Mouse (Mus musculus) kidney, adult 2 months (tissue): ENCODE results near the gene Tsen2. TPM values are rescaled to one million over a fixed set of nuclear protein-coding genes. Genes with fewer than 3 reads are reported as not detected.

Source experiments
- DNase-seq: peaks from one replicate; pipeline ENCODE4 v3.0.0; 2021
- H3K27ac ChIP-seq: fragments of 200-500 bp; 2 replicates; pipeline ENCODE4 v1.5.1; 2012; ENCODE audit warnings: low read depth, low read length, control low read depth, inconsistent platforms; ENCODE audit not compliant: insufficient read depth
- H3K27me3 ChIP-seq: fragments of 200-500 bp; replicated peaks from 2 replicates; pipeline ENCODE4 v1.6.1; 2012; ENCODE audit warnings: mild to moderate bottlenecking, moderate library complexity, low read length, inconsistent platforms; ENCODE audit not compliant: control insufficient read depth, insufficient read depth
- H3K36me3 ChIP-seq: fragments of 200-500 bp; 2 replicates; pipeline ENCODE4 v1.6.1; 2012; ENCODE audit warnings: mild to moderate bottlenecking, moderate library complexity, low read length, inconsistent platforms; ENCODE audit not compliant: control insufficient read depth, insufficient read depth
- H3K4me1 ChIP-seq: fragments of 200-500 bp; 2 replicates; pipeline ENCODE4 v1.6.1; 2011; ENCODE audit warnings: low read length; ENCODE audit not compliant: control insufficient read depth, insufficient read depth
- H3K4me3 ChIP-seq: fragments of 200-500 bp; 2 replicates; pipeline ENCODE4 v1.5.1; 2011; ENCODE audit warnings: mild to moderate bottlenecking, low read depth, low read length, control low read depth; ENCODE audit not compliant: insufficient read depth
- CTCF ChIP-seq: fragments of 200-500 bp; conservative IDR thresholded peaks from 2 replicates; pipeline ENCODE4 v1.5.1; 2011; ENCODE audit warnings: low read depth, mild to moderate bottlenecking, control low read depth, low read length, moderate library complexity, mixed read lengths; ENCODE audit not compliant: insufficient read depth, insufficient read length
- POLR2A ChIP-seq: fragments of 200-500 bp; IDR thresholded peaks from one replicate; pipeline ENCODE4 v1.6.1; 2011; ENCODE audit warnings: low read depth, low read length, control low read depth
- WGBS: fragments of 180-500 bp; shearing (Covaris S2); methylation state at CpG from one replicate; pipeline ENCODE4 v1.1.7; 2018; 5-methylcytosine and 5-hydroxymethylcytosine counted together
- polyA plus RNA-seq: library from polyadenylated mRNA; depleted of rRNA; stranded (reverse); fragments of >200 nt; gene quantifications from 2 replicates; pipeline ENCODE4 v1.2.3, GENCODE M21; 2012

Gene Tsen2
- polyA plus RNA-seq, 1 experiment: 4.8 TPM

DNA sequence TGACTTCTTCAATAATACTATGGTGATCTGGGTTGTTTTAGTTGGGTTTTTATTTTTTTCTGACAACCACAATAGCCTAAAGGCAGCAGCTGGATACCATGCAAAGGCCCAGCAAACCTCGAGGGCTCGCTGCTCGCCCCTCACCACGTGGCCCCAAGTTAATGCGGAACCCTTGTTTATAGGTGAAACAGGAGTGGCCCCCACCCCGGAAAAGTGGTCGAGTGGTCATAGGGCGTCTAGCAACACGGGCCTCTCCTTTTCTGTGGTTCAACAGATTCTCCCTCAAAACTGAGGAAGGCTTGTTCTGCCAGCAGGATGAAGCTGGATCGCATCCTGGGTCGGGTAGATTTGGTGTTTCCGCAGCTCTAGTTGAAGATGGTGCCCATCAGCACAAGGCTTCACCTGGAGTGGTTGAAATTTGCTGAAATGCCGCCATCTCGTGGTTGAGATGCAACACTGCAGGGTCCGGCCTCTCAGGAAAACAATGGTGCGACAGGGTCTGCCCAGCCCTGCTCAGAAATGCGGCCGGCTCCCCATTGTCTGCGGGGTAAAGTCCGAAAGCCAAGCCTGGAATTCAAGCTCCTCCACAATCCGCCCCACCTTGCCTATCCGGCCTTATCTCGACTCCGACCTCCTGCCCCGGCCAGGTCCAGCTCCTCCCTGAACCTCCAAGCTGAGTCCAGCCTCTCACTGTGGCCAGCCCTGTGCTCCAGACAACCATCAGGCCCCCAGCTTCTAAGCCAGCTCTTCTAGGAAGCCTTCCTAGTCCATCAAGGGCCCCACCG, 5.6 kb upstream of the Tsen2 start:
- WGBS: 21% methylated on average over 26 of the region's 26 CpGs
- DNase-seq: peak; percentile 80
- no peak overlapping the region for H3K4me3 ChIP-seq

DNA sequence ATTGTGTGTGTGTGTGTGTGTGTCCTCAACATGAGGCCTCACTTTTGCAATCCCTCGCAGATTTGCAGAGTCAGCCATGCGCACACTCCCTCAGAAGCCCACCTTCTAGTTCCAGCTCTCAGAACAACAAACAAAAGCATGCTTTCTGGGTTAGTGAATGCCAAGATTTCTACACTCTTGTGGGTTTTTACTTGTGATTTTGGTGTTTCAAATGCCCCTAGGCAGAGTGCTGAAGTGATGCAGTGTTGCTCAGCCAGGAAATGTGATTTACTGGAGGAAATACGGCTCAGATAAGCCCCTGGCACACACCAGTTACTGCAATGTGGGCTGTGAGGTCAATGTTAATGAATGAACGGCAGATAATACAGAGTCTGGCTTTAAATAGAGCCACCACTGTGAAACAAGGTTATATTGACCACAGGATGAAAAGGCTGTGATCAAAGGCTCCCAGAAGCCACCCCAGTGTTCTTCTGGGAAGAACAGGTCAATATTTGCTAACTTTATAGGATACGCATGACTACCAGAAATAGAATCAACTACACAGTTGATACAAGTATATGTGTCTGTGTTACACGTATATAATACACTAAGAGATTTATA, 2.7 kb upstream of the Tsen2 start:
- H3K4me1 ChIP-seq: no peaks in the 10 kb centered on the region; the same call in 1 of the 2 replicates
- no peak overlapping the region for H3K4me3 ChIP-seq
- H3K36me3 ChIP-seq: no peaks in the 10 kb centered on the region
- TF ChIP-seq CTCF: no peak
- TF ChIP-seq POLR2A: no peak
- no peak overlapping the region for H3K27ac ChIP-seq
- 39% methylated on average over 6 of the region's 6 CpGs for WGBS
- DNase-seq: no peak
- H3K27me3 ChIP-seq: no peaks in the 10 kb centered on the region

More for the DNA sequence above, 5.6 kb upstream of the Tsen2 start:
- H3K27me3 ChIP-seq: no peaks in the 10 kb centered on the region
- H3K4me1 ChIP-seq: no peaks in the 10 kb centered on the region
- no peaks in the 10 kb centered on the region for H3K36me3 ChIP-seq
- no peak overlapping the region for H3K27ac ChIP-seq
- TF ChIP-seq POLR2A (no peak), CTCF (peak; percentile 94)

DNA sequence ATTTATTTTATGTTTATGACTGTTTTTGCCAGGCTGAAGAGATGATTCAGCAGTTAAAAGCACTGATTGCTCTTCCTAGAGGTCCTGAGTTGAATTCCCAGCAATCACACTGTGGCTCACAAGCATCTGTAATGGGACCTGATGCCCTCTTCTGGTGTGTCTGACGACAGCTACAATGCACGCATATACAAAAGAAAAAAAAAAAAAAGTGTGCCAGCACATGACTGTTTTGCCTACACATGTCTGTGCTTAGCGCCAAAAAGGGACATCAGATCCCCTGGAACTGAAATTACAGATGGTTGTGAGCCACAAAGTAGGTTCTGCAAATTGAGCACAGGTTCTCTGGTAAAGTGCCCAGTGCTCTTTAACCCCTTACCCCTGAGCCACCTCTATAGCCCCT, 2.1 kb upstream of the Tsen2 start:
- Histone ChIP-seq H3K4me3 (no peak overlapping the region), H3K27ac (no peak overlapping the region), H3K36me3 (no peaks in the 10 kb centered on the region), H3K4me1 (no peaks in the 10 kb centered on the region; the same call in 1 of the 2 replicates), H3K27me3 (no peaks in the 10 kb centered on the region)
- DNase-seq: no peak
- WGBS: 64% methylated on average over 3 of the region's 3 CpGs
- TF ChIP-seq POLR2A: no peak
- no peak for TF ChIP-seq CTCF

DNA sequence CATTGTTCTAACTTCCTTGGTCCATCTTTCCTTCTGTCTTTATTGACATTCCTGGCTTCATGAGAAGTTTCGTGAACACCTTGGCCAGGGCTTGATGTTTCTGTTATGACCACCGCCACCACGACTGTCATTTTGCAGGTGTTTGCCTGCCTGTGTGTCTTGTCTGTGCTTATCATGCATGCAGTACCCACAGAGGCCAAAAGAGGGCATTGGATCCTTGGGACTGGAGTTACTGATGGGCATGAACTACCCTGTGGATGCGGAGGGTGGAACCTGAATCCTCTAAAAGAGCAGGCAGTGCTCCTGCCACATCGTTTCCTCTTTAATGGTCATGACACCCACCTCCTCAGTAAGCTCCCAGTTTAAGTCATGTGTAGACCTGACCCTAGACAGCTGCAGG, 1.8 kb downstream of the Tsen2 start:
- no peaks in the 10 kb centered on the region; the same call in 1 of the 2 replicates for H3K4me1 ChIP-seq
- DNase-seq: peak; percentile 71
- TF ChIP-seq POLR2A (no peak), CTCF (peak; percentile 76)
- H3K4me3 ChIP-seq: no peak overlapping the region
- no peaks in the 10 kb centered on the region for H3K27me3 ChIP-seq
- WGBS: 72% methylated on average over 5 of the region's 5 CpGs
- H3K27ac ChIP-seq: no peak overlapping the region
- no peaks in the 10 kb centered on the region for H3K36me3 ChIP-seq

DNA sequence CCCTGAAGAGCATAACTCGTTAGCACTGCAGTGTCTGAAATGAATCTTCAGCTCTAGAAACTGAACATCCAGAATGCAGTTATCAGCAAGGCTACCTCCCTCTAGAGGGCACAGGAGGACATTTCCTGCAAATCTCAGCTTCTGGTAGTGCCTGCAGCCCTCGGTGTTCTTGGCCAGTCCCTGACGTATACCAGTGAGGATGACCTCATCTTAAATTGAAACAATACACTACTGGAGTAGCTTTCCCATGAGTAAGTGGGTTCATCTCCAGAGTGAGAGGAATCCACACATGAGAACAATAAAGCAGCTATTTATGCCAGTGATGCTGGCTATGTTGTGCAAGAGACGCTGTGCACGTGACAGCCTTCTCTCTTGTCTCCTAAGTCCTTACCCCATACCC, 11.0 kb downstream of the Tsen2 start:
- TF ChIP-seq POLR2A (no peak), CTCF (peak; percentile 17; the same call in 1 of the 2 replicates)
- H3K27ac ChIP-seq: no peak overlapping the region
- H3K27me3 ChIP-seq: no peaks in the 10 kb centered on the region
- H3K36me3 ChIP-seq: no peaks in the 10 kb centered on the region
- DNase-seq: no peak
- 72% methylated on average over 5 of the region's 5 CpGs for WGBS
- H3K4me1 ChIP-seq: peaks cover 6% of the 10 kb centered on the region
- H3K4me3 ChIP-seq: no peak overlapping the region

DNA sequence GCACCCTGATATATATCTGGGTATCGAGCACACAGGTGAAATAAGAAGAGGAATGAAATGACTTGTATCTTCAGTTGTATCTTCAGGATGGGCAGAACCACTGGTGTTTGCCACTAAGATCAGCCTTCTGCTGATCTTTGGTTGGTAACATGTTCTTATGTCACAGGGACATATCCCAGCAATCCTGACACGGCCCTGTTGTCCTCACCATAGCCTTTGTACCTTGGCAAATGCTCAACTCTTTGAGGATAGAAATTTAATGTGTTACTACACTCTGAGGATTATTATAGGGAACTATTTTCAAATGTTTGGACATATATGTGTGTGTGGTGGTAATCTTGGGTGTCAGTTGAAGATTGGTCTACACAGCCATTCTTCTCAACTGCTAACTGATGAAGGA, 13.7 kb downstream of the Tsen2 start:
- peak; percentile 62 for DNase-seq
- Histone ChIP-seq H3K4me3 (no peak overlapping the region), H3K27ac (peak overlapping the region; percentile 42; the same call in 1 of the 2 replicates), H3K27me3 (no peaks in the 10 kb centered on the region), H3K36me3 (no peaks in the 10 kb centered on the region), H3K4me1 (peaks cover 6% of the 10 kb centered on the region)
- TF ChIP-seq CTCF: no peak
- TF ChIP-seq POLR2A: no peak
- 66% methylated on average over 2 of the region's 2 CpGs for WGBS
